Mouse (Mus musculus) gastrocnemius, adult 8-10 months (tissue): ENCODE results near the gene 6330409D20Rik. TPM values are rescaled to one million over a fixed set of nuclear protein-coding genes. Genes with fewer than 3 reads are reported as not detected.

Source experiments
- DNase-seq, 2 experiments: peaks; one replicate each; pipeline ENCODE4 v3.0.0; 2022; ENCODE audit warnings: low spot score in 2 of 2
- microRNA-seq: library from miRNA; unstranded; fragments of <30 nt; microRNA quantifications from one replicate; pipeline ENCODE4 v1.2.0, GENCODE M21; 2022
- total RNA-seq, 4 experiments: library from RNA; stranded (reverse); gene quantifications; 2 replicates each; pipeline ENCODE4 v1.2.4; 2022

6330409D20Rik gene
- total RNA-seq, 4 experiments from 2014 or later, result not detected

- DNase-seq, result no peak
Observed at GRCm38 (mm10) chr2:32703046-32703445, 37.8 kb downstream of the 6330409D20Rik start.

DNA sequence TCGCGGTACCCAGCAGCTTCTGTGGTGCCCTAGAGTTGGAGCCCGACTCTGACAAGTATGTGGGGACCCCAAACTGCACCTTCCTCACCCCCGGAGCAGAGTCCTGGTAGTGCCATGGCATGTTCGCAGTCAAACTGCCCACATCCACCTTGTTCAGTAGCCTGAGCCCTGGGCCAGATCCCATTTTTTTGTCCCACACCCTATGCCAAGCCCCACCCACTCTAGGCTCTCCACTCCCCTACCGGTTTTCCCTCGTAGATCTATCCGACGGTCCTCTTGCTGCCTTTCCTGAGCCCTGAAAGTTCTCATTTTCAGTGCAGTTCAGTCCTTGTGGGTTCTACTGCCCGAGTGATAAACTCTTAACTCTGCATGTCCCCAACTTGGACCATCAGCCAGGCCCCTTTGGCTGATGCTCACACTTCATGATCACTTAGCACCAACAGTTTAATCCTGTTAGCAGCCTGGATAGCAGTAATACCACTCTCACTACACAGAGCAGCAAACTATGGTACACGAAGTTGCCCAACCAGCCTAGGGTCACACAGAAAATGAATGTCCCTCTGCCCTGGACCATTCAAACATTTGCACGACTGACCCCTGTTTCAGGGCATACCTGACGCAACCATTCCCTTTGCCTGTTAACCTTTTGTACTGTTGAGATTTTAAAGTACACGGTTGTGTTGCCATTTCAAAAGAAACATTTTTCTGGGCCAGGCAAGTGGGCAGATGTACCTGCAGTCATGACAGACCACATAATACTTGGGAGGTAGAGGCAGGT is 39.7 kb downstream of the 6330409D20Rik start:
- DNase-seq, result no peak

DNA sequence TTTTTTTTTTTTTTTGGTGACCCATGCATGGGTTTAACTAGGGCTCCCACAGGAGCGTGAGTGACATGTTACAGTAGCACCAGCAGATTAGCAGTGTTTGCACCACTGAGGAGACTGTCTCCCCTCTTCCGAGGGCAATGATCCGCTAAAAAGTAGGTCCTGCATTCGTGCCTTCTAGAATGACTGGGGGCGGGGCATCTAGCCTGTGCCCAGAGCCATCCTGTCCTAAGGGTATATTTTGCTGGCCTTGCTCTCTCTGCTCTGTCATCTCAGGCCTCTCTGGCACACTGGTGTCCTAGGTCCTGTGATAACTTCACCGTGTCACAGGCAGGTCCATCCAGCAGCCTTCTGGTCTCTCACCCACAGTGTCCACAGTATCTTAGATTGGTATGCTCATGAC is 41.1 kb downstream of the 6330409D20Rik start:
- no peak for DNase-seq

DNA sequence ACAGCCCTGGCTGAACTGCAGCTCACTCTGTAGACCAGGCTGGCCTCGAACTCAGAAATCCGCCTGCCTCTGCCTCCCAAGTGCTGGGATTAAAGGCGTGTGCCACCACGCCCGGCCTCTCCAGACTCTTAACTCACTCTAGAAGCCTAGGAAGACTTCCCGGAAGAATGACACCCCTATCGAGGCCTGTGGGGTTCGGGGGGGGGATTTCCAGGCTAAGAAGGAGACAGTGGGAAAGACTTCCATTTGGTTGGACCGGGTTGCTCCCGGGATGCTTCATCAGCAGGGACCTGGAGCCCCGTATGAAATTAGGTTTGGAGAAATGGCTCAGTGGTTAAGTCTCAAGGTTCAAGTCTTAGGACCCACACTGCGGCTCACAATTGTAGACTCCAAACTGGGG is 46.1 kb downstream of the 6330409D20Rik start:
- DNase-seq, result no peak

DNA sequence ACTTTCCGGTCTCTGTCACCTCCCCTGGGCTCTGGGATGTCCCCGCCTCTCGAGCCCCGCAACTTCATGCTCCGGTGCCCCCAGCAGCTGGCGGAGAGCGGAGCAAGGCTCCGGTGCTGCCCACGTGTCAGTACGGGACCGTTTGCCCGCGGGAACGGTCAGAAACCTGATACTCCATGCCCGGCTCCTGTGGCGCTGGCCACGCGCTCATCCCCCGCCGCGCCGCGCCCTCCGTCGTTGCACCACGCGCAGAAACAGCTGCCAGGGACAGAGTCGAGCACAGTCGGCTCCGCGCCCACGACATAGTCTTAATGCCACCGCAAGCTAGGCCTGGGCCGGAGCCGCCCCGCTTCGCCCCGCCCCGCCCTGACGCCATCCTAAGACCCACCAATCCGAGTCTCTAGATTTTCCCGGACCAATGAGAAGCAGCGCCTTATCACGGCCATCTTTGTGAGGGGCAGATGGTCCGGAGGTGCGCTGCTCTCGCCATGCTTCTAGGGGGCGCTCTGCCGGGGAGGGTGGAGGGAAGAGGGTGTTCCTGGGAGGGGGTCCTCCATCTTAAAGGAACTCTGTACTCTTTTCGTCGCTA is 46.9 kb downstream of the 6330409D20Rik start:
- DNase-seq, result peak; percentile 93

GRCm38 (mm10) chr2:32693282-32693681 is 47.5 kb downstream of the 6330409D20Rik start:
- DNase-seq, result no peak

- no peak for DNase-seq
Observed at GRCm38 (mm10) chr2:32692496-32692895, 48.3 kb downstream of the 6330409D20Rik start.

- no peak for DNase-seq
Observed at GRCm38 (mm10) chr2:32691041-32691440, 49.8 kb downstream of the 6330409D20Rik start.

- peak; percentile 81 to 84 for DNase-seq
Observed at GRCm38 (mm10) chr2:32689420-32689819, 51.4 kb downstream of the 6330409D20Rik start.

- DNase-seq, result no peak
Observed at GRCm38 (mm10) chr2:32687562-32687961, 53.3 kb downstream of the 6330409D20Rik start.

DNA sequence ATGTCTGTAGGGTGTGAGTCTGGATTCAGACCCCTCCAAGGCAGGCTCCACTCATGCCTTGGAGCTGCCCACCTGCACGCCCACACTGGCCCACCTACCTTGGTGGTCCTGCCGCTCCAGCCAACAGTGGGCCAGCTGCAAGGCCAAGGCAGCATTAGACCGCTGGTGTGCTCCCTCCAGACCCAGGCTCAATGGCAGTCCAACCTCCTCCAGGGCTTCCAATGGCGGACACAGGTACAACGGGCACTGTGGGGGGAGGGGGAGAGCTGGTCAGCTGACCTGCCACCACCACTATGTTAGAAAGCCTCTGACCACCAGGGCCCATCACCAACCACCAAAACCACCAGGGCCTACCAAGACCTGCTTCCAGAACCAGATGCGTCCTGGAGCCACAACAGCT is 54.2 kb downstream of the 6330409D20Rik start:
- DNase-seq, result no peak

GRCm38 (mm10) chr2:32685807-32686206 is 55.0 kb downstream of the 6330409D20Rik start:
- DNase-seq, result no peak

GRCm38 (mm10) chr2:32684681-32685428 is 56.0 kb downstream of the 6330409D20Rik start:
- no peak for DNase-seq

DNA sequence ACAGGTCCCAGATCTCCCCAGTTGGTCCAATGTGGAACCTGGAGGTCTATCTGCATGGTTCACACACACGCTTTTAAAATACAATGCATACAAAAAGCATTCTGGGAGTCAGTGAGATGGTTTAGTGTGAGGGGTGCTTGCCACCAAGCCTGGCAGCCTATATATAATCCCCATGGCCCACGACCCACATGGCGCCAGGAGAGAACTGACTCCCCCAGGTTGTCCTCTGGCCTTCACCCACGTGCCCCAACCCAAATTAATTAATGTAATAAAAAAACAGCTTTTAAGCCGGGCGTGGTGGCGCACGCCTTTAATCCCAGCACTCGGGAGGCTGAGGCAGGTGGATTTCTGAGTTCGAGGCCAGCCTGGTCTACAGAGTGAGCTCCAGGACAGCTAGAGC is 57.1 kb downstream of the 6330409D20Rik start:
- no peak for DNase-seq

GRCm38 (mm10) chr2:32682721-32683417 is 57.9 kb downstream of the 6330409D20Rik start:
- peak in 1 of 2 experiments; percentile 46 for DNase-seq

Small RNA genes within 50 kb of the gene (microRNA-seq; reads per million reads assigned to microRNA genes)
- not detected for gene Mir2861
- not detected for gene Mir3960
- not detected for gene Mir8093

Other genes starting within 250 kb of the 6330409D20Rik start
- 1 to 10 TPM; 1.6 to 3.8 (median 2.9) TPM for gene Fam102a, start 205.7 kb downstream of the 6330409D20Rik start, total RNA-seq
- 10 to 100 TPM in 3 of 4 experiments, 1 to 10 TPM in 1; 9.2 to 15.0 (median 10.6) TPM for gene Dpm2, start 170.2 kb downstream of the 6330409D20Rik start, total RNA-seq
- not detected for gene Pip5kl1, start 166.2 kb downstream of the 6330409D20Rik start, total RNA-seq
- not detected for gene 9430097D07Rik, start 165.3 kb downstream of the 6330409D20Rik start, total RNA-seq
- 10 to 100 TPM; 11.4 to 15.5 (median 13.8) TPM for gene St6galnac4, start 153.9 kb downstream of the 6330409D20Rik start, total RNA-seq
- 10 to 100 TPM; 48.6 to 61.3 (median 54.9) TPM for gene St6galnac6, start 141.3 kb downstream of the 6330409D20Rik start, total RNA-seq
- 1,000 to 10,000 TPM; 1,455 to 1,877 (median 1,746) TPM for gene Ak1, start 119.3 kb downstream of the 6330409D20Rik start, total RNA-seq
- gene Eng, start 94.4 kb downstream of the 6330409D20Rik start, total RNA-seq, result 10 to 100 TPM; 17.4 to 26.6 (median 20.5) TPM
- gene Fpgs, start 36.9 kb downstream of the 6330409D20Rik start, total RNA-seq, result 1 to 10 TPM; 4.2 to 5.8 (median 4.7) TPM
- gene Cdk9, start 27.9 kb downstream of the 6330409D20Rik start, total RNA-seq, result 10 to 100 TPM; 17.0 to 22.2 (median 20.8) TPM
- gene Sh2d3c, start 20.0 kb downstream of the 6330409D20Rik start, total RNA-seq, result 1 to 10 TPM; 3.3 to 6.6 (median 6.1) TPM
- gene Tor2a, start 16.2 kb upstream of the 6330409D20Rik start, total RNA-seq, result 1 to 10 TPM; 4.3 to 5.1 (median 4.6) TPM
- gene Ttc16, start 34.6 kb upstream of the 6330409D20Rik start, total RNA-seq, result under 1 TPM in 1 of 4 experiments, not detected in 3; 0.09 TPM
- 1 to 10 TPM; 1.4 to 3.8 (median 2.3) TPM for gene Ptrh1, start 34.8 kb upstream of the 6330409D20Rik start, total RNA-seq
- not detected for gene Cfap157, start 43.4 kb upstream of the 6330409D20Rik start, total RNA-seq
- 1 to 10 TPM; 2.0 to 2.6 (median 2.1) TPM for gene Stxbp1, start 106.2 kb upstream of the 6330409D20Rik start, total RNA-seq
- gene Fam129b, start 135.1 kb upstream of the 6330409D20Rik start, total RNA-seq, result 1 to 10 TPM; 3.8 to 6.3 (median 5.4) TPM
- 100 to 1,000 TPM in 2 of 4 experiments, 10 to 100 TPM in 2; 77.4 to 121 (median 96.8) TPM for gene Rpl12, start 220.5 kb upstream of the 6330409D20Rik start, total RNA-seq
- gene Lrsam1, start 220.6 kb upstream of the 6330409D20Rik start, total RNA-seq, result 10 to 100 TPM; 10.1 to 14.6 (median 11.8) TPM
- gene Slc2a8, start 241.1 kb upstream of the 6330409D20Rik start, total RNA-seq, result 10 to 100 TPM in 3 of 4 experiments, 1 to 10 TPM in 1; 9.6 to 12.7 (median 10.2) TPM